In the genomic region with DNA sequence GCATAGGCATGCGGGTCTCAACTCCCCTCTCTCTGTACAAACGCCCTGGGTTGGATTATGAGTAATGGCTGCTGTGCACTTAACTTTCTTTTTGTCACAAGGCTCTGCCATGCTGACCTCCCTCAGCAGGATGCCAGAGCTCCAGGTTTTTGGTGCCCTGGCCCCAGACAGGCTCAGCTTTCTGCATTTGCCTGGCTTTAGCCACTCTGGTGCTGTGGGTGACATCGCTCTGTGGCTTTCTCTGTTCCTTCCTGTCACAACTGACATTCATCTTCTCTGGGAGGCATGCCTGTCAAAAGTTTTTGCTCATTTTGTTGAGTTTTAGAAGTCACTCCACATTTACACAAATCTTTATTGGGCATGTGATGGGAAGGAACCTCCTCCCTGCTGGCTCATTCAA, we compare ENCODE assay signal across 26 mouse cellular contexts.
"Had no signal": no experiment of that assay in that cellular context is flagged by ENCODE, and none has a peak within 500 bp of the region (broad histone marks: within the 10 kb centered on the region; RNA-seq: fewer than 3 reads in every experiment).

No protein-coding gene starts in this region.

- H3K9me3 ChIP-seq: hindbrain, embryonic 13.5 days; hindbrain, embryonic 15.5 days; kidney, embryonic 15.5 days; limb, embryonic 13.5 days; limb, embryonic 15.5 days; liver, embryonic 12.5 days had no signal

- H3K4me2 ChIP-seq: heart, embryonic 12.5 days; hindbrain, embryonic 13.5 days; hindbrain, embryonic 15.5 days; kidney, embryonic 15.5 days; limb, embryonic 13.5 days; limb, embryonic 15.5 days; liver, embryonic 12.5 days had no signal

- H3K4me1 ChIP-seq: heart, embryonic 10.5 days; liver, embryonic 12.5 days had no signal

- H3K27ac ChIP-seq: heart, adult 2 months; heart, embryonic 10.5 days; hindbrain, embryonic 15.5 days; hindbrain, postnatal 0 days; kidney, embryonic 15.5 days; kidney, postnatal 0 days; limb, embryonic 13.5 days; limb, embryonic 15.5 days; liver, embryonic 12.5 days; liver, embryonic 14.5 days had no signal

- DNase-seq: gastrocnemius, postnatal 14 days; gastrocnemius, postnatal 36 days; heart, adult 11 months; heart, adult 2 months; heart, postnatal 10 days; heart, postnatal 4 days; kidney, adult 11 months; kidney, adult 2 months; kidney, adult 9 months; kidney, postnatal 14 days; kidney, postnatal 36 days; layer of hippocampus, adult 9-11 months; layer of hippocampus, postnatal 36 days; left cerebral cortex, postnatal 4 days had no signal

- H3K27me3 ChIP-seq: hindbrain, embryonic 13.5 days; hindbrain, embryonic 15.5 days; kidney, embryonic 15.5 days; limb, embryonic 13.5 days; limb, embryonic 15.5 days; liver, embryonic 12.5 days had no signal

- H3K4me3 ChIP-seq: heart, adult 2 months; heart, embryonic 10.5 days; heart, embryonic 12.5 days; hindbrain, embryonic 13.5 days; hindbrain, embryonic 15.5 days; kidney, embryonic 15.5 days; limb, embryonic 13.5 days; limb, embryonic 15.5 days; liver, embryonic 12.5 days had no signal

- H3K9ac ChIP-seq: heart, embryonic 12.5 days; hindbrain, embryonic 13.5 days; hindbrain, embryonic 15.5 days; kidney, embryonic 15.5 days; limb, embryonic 13.5 days; limb, embryonic 15.5 days; liver, embryonic 12.5 days; liver, embryonic 14.5 days had no signal

- H3K36me3 ChIP-seq: hindbrain, embryonic 15.5 days; liver, embryonic 12.5 days had no signal

- ATAC-seq: hindbrain, postnatal 0 days; intestine, embryonic 16.5 days; liver, embryonic 12.5 days had no signal
